Mouse (Mus musculus): ENCODE results near the gene Tmc8.

Tmc8 gene

DNA sequence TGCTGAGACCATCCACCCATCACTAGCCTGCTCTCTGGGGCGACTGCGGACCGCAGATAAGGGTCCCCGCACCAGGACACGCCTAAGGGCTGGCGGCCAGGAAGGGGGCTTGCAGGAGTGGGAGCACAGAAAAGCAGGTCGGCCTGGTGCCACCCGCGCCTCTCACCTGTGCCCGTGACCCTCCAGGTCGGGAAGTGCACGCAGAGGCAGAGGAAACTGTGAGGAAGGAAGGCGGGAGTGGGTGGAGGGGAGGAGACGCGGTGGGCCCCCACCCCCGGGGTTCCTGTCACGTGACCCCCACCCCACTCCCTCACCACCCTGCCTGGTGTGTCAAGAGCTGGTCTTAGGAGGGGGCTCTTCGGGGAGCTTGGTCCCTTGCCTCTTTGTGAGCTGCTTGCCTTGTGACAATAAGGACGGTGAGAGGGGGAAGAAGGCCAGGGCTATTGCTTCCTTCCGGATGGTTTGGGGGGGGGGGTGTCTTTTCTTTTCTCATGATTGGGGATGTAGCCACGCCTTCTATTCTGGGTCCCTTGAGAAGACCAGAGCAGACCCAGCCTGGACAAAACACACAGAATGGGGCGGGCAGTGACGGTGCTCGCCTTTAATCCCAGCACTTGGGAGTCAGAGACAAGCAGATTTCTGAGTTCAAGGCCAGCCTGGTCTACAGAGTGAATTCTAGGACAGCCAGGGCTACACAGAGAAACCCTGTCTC lies at the start of gene Tmc8, which contains the start of gene Tmc6:
Gene Tmc8, plus strand, starts transcription at position 84 of the 712 bp plus-strand sequence.
Gene Tmc6, minus strand, starts transcription at position 206 of the 712 bp plus-strand sequence.
- no peak for DNase-seq (ENCODE audit: low spot score in 2 of 2)

DNA sequence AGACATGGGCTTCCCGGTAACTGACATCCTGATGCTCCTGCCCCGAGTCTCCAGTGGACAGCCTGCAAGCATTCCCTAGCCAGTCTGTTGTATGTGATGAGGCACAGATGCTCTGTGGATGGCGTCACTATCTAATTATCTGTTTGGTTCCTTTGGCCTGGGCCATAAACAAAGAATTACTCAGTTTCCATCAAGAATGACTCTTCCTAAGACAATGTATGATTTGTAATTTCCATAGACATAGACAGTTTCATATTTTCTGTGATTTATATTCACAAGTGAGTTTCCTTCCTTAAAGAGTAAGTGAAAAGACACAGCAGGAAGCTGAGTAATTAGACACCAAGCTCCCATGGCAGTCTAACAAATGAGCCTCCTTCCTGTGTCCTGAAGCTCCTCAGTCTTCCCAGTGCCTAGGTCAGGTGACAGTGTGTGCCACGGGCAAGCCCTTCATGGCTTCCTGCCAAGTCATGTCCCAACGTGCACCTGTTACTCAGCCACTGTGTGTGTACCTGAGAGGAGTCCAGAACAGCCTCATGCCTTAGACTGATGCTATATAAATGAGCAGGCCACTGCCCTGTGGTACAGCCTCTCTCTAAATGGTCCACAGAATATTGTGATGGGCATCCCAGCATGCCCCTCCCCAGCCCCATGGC lies 45.7 kb upstream of the Tmc8 start:
- DNase-seq (ENCODE audit: low spot score in 2 of 2) = peak; percentile 56 to 69

DNA sequence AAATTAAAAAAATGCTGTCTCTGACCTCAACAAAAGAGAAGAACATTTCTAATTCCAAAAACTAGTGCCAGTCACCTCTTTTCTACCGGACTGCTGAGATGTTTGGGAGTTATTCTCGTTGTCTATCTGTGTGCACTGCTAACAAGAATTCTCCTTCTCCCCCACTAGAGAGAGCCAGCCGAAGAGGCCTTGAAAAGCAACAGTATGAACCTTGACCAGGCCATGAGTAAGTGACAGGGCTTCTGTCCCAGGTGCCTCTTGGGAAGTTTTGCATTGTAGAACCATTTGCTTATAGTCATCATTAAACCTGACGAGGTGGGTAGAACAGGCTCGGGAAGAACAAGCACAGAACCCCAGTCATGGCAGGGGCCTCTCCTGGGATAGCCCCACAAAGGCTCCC lies 43.8 kb upstream of the Tmc8 start:
- no peak for DNase-seq (ENCODE audit: low spot score in 2 of 2)

DNA sequence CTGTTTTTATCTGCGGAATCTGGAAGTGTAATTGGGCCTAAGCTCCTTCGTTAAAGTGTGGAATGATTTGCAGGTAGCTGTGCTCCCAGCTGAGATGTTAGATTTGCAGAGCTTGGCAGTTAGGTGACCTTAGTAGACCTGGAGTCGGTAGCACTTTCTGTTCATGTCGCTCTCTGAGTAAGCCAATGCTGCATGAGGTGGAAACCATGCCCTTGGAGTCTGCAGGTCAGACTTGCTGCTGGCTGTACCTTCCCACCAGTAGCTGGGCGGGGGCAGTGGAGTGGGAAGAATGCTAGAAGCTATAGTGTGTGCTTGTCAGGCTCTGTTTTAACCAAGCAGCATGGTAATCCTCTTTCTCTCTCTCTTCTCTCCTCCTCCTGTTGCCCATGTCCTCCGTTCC lies 40.7 kb upstream of the Tmc8 start:
- no peak for DNase-seq (ENCODE audit: low spot score in 2 of 2)

DNA sequence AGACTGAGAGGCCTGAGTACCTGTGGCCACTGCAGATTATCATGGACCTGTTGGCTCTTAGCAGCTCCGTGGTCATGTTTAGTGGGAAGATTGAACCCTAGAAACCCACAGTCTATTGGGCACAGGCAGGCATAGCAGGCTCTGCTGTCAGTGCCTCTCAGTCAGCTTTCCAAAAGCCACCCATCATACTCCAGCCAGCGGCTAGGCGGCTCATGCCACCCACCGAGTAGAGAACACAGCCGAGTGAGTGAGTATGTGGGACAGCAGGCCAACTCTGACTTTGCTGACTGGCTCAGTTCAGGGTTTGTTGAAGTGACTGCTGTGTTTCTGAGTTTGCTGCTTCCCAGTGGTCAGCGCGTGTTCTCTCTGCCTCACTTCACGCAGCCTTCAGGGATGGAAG lies 39.6 kb upstream of the Tmc8 start:
- DNase-seq (ENCODE audit: low spot score in 2 of 2) = no peak

DNA sequence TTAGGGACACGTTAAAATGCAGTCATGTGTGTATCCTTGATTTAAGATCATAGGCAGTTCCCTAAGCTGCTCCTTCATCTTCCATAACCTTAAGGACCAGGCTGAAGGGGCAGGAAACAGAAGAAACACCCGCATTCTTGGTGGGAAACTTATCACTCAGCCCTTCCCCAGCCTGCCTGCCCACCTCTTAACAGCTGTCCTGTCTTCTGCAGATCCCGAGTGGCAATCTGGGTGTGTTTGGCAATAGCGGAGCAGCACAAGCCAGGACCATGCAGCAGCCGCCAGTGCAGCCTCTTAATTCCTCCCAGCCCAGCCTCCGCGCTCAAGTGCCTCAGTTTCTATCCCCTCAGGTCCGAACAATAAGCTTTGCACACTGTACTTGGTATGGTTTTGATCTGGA lies 39.2 kb upstream of the Tmc8 start:
- DNase-seq (ENCODE audit: low spot score in 2 of 2) = no peak

DNA sequence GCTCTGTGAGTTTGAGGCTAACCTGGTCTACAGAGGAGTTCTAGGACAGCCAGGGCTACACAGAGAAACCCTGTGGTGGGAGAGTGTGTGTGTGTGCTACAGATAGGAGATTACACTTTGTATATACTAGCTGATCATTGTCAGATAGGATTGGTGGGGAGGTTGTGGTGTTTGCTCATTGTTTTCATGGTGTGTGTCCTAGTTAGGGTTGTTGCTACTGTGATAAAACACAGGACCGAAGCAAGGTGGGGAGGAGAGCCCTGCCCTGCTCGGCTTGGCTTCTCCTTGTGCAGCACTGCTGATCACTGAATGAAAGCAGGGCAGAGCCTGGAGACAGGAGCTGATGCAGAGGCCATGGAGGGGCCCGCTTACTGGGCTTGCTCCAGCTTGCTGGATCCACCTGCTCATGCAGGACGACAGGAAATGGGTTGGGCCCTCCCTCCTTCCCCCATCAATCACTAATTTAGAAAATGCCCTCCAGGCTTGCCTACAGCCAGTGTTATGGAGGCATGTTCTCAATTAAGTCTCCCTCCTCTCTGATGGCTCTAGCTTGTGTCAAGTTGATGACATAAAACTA lies 38.3 kb upstream of the Tmc8 start:
- DNase-seq (ENCODE audit: low spot score in 2 of 2) = peak in 1 of 2 experiments; percentile 46

DNA sequence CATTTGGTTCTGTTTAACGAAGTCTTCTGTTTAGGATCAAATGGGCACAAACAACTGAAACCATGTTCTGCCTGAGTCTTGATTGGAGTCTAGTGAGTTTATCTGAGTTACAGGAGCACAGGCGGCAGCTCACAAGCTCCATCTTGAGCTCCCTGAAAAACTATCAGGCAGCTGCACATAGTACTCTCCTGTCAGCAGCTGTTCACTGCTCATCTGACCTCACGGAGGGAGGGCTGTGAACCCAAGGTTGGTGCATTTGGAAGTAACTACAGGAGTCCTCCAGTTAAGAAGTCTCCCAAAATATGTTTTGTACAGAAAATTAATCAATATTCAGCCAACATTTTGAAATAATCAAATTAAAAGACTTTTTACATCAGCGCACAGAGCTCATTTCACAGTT lies 33.2 kb upstream of the Tmc8 start:
- no peak for DNase-seq (ENCODE audit: low spot score in 2 of 2)

DNA sequence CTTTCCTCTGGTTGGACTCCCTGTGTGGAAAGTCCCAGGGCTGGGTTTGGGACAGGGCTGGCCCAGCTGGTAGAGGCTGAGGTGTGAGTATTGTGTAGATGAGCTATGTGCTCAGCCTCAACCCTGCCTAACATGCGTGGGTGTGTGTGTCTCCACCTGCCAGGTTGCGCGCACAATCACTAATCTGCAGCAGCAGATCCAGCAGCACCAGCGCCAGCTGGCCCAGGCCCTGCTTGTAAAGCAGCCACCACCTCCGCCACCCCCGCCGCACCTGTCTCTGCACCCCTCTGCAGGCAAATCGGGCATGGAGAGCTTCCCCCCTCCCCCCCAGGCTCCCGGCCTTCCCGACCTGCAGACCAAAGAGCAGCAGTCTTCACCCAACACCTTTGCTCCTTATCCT lies 32.5 kb upstream of the Tmc8 start:
- DNase-seq (ENCODE audit: low spot score in 2 of 2) = no peak

DNA sequence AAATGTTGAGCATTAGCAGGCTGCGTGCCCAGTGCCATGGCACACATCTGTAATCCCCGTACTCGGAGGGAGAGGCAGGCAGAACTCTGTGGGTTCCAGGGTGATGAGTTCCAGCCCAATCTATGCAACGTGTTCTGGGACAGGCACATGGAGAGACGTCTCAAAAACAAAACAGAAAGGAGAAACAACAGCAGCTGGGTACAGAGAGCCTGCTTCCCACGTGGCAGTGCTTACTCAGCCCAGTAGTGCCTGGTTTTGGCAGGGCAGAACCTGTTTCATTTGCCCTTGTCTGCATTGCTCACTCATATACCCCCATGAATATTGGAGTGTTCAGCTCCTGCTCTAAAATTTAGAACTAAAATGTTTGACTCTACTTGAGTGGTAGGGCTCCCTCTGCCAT lies 30.3 kb upstream of the Tmc8 start:
- no peak for DNase-seq (ENCODE audit: low spot score in 2 of 2)

DNA sequence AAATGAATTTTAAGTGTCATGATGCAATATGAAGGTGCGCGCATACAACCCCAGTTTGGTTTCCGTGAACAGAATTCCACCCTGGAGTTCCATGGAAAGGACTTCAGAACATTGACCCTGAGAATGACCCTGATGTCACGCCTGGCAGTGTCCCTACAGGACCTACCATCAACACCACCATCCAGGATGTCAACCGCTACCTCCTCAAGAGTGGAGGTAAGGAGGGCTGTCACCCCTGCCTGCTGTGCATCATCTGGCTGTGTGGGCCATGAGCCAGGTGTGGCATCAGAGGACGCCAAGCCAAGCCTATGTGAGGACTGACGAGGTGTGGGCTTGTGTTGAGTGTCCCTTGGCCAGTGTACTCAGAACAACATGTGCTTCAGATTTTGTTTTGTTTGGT lies 26.0 kb upstream of the Tmc8 start:
- no peak for DNase-seq (ENCODE audit: low spot score in 2 of 2)

DNA sequence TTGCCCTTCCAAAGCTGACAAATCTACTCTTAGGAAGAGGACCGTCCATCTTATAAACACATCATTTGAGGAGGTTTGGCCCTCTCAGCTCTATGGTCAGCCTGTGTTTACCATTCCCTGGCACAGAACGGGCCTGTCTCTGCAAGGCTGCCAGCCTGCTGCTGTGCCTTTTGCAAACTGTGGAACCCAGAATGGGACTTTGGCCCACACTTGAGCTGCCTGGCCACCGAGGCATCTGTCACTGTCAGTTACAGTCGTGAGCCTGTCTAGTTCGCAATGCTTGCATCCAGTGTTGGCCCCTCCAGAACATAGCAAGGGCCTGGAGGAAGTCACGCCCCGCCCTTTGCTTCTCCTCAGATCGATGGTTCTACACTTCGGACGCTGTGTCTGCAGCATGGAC lies 22.6 kb upstream of the Tmc8 start:
- no peak for DNase-seq (ENCODE audit: low spot score in 2 of 2)

DNA sequence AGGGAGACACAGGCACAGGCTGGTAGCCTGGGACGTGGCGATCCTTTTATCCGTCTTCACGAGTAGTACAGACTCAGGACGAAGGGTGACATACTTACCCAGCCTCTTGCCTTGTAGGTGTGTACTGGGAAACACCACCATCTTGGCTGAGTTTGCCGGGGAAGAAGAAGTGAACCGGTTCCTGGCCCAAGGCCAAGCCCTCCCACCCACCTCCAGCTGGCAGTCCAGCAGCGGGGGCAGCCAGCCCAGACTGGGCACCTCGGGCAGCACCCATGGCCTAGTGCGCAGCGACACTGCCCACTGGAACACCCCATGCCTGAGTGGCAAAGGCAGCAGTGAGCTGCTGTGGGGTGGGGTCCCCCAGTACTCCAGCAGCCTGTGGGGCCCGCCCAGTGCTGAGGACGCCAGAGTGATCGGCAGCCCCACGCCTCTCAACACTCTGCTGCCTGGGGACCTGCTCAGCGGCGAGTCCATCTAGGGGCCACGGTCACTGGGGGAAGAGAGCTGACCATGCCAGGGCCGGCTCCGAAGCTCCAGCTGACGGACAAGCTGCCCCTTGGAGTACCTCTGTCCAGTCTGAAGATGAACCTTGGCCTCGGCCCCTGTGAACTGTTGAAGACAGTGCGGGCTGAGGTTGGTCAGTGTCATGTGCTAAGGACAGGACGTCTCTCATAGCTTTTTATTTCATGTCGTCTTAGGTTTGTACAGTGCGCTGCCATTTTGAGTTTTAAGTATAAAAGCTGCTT lies 21.3 kb upstream of the Tmc8 start:
- no peak for DNase-seq (ENCODE audit: low spot score in 2 of 2)

DNA sequence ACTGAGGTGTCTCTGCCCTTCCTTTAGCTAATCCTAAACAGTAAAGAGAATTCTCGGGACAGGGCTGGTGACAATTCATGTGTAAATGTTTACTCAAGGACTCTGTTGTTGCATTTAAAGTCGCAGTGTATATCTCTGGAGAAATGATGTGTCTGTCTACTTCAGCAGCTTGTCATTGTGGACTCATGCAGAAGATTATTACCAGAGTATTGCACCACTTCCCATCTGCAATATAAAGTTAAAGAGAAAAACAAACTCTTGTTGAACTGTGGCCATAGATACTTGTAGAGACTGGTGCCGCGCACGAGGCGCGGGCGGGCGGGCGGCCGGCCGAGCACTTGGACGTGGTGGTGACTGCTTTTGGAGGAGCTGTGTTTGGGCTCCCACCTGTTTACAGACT lies 20.1 kb upstream of the Tmc8 start:
- DNase-seq (ENCODE audit: low spot score in 2 of 2) = no peak

DNA sequence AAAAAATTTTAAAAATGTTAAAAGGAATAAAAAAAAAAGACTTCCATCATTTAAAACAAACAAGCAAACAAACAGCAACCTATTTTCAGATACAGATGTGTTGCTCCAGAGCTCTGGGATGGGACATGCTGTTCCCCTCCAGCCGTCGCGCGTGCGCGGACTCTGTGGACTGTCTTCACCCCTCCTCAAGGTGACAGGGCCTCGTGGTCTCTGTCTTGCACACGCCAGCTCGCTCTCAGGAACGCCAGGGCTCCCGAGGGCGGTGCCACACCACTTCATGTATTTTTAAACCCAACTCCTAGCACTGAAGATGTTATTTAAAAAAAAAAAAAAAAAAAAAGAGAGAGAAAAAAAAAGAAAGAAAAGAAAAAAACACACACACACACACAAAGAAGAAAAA lies 19.6 kb upstream of the Tmc8 start:
- no peak for DNase-seq (ENCODE audit: low spot score in 2 of 2)

DNA sequence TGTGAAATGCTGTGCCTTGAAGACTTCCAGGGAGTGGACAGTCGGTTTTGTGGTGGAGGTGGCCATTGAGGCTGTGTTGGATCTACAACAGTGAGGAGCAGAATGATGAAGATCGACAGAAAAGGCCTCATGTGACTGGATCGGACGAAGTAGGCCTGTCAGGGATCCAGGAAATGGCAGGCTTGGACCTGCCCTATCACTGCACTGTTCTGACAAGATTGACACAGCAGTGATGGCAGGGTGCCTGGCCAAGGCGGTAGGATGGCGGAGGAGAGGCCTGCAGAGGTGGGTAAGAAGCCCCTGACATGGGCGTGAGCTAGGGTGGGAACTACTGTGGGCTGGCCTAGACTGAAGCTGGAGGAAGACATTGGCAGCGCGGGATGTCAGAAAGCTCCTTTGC lies 17.6 kb upstream of the Tmc8 start:
- DNase-seq (ENCODE audit: low spot score in 2 of 2) = peak in 1 of 2 experiments; percentile 31

DNA sequence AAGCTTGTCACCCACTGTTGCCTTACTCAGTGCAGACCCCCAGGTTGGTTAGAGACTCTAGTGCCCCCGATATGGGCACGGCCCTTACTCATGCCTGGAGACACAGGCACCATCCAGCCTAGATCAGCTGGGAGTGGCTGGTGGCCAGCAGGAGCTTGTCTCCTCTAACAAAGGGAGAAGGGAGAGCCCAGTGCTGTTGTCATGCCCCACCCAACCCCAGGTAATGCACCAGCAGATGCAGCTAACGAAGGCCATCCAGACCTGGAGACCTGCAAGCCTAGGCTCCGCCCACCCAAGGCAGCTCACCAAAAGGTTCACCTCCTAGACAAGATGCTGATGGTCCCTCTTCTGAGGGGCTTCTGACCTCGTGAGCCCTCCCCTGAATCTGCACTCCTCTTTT lies 16.5 kb upstream of the Tmc8 start:
- no peak for DNase-seq (ENCODE audit: low spot score in 2 of 2)

DNA sequence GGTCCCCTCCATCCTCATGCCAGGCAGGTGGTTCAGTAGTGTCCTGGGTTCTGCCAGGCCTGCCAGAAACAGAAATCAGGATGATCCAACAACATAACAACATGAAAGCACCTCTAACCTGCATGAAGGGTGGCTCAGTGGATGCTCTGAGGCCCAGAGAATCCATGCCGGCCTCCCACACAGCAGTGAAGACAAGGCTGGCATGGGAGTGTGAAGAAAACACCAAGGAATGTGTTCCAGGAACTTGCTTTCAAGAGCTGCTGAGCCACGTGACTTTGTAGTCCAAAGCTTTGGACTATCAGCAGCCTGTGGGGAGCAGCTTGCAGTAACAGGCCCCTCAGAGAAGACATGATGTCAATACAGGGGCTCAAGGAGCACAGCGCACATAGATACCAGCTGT lies 15.6 kb upstream of the Tmc8 start:
- DNase-seq (ENCODE audit: low spot score in 2 of 2) = no peak

DNA sequence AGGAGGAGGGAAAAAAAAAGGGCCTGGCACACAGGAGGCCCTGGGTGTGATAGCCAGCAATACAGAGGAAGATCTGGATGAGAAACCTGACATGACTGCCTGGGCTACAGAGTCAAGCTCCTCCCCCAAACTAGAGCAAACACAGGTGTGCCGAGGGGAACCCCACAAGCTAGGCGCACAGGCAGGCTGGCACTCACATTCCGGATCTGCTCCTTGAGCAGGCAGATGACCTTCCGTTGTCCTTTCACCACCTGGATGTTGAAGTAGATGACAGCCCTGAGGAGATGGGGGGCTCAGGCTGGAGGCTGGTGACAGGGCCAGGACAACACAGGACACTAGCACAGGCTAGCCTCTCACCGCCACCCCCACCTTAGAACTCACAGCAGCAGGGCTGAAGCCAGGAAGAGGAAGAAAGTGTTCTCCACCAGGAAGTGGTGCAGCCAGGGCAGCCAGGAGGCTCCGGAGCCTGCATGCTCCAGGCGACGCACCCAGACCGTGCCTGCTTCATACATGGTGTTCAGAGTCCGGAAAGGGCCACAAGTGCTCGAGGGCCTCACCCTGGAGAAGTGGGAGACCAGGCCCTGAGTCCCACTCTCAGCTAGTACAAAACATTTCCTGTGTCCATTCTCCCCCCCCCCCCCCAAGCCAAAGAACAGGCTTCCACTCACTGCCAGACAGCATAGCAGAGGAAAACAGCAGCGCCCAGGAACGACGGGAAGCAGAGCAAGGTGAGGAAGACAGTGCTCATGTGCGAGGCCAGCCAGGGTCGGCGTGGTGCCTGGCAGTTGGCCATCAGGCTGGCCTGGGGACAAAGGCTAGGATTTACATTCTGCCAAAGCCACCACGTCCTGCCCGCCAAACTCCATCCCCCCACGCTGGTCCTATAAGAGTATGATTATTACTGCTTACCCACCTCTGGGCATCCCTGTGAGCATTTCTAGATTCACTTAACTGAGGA lies 12.9 kb upstream of the Tmc8 start:
- DNase-seq (ENCODE audit: low spot score in 2 of 2) = no peak

DNA sequence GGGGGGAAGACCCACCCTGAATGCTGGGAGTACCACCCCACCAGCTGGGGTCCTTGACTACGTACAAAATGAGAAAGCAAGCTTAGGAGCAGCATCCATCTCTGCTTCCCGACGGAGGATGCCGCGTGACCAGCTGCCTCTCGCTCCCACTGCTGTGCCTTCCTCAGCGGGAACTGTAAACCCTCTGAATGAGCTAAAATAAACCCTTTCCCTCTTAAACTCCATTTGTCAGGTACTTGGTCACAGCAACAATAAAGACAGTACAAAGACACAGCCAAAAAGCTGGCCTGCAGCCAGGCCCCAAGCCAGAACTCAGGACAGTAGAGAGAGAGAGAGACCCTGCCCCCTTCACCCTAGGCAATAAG lies 12.2 kb upstream of the Tmc8 start:
- DNase-seq (ENCODE audit: low spot score in 2 of 2) = no peak

DNA sequence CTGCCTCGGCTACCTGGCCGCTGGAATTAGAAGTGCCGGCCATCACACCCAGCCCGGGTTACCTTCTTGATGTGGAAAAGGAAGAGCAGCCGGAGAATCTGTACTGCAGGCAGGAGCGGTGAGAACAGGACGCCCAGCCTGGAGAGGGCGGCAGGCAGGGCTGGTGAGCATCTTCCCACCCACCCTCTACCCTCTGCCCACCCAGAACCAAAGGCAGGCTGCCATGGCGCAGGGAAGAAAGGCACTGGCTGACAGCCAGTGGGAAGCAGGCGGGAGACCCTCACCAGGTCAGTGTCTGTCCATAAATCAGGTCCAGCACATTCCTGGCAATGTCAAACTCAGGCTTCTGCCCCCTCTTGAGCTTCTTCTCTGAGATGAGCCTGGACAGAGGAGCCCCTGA lies 11.5 kb upstream of the Tmc8 start:
- no peak for DNase-seq (ENCODE audit: low spot score in 2 of 2)

DNA sequence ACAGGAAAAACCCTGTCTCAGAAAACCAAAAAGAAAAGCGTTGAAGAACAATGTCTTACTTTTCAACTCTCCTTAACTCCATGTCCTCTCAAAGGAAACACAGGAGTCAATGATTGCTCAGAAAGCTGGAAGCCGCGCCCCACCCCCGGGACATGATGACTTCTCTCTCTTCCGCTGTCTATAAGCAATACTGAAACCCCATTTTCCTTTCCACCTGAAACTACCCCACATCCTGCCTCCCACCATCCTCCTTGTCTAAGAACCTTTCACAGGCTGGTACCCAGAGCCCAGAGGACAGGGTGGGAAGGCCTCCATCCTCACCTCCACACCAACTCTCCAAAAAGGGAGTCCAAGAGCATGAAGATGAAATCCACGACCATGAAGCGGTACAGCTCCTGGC lies 9.5 kb upstream of the Tmc8 start:
- DNase-seq (ENCODE audit: low spot score in 2 of 2) = no peak

Data from urinary bladder, postnatal 36 days (tissue).